Mouse (Mus musculus): ENCODE measurements around the gene Mrpl53.

DNA sequence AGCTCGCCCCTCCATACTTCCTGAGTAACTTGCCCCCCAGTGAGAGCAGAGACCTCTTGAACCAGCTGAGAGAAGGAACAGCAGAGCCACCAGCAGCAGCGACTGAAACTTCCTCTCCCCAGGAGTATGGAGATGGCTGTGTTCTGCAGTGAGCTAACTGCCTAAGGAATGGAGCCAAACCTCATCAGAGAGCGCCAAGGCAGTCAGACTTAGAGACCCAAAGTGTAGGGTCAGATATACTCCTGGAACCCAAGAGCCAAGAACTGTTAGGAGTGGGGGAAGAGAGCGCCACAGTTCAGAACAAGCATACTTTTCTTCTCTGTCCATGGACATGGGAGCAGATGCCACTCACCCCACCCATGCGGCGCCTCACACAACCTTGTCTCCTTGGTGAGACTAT lies 42.4 kb upstream of the Mrpl53 start:
- TF ChIP-seq POLR2A (IDR thresholded peaks at IDR 0.05; ENCODE audit: low read depth, low read length), result no peak
- TF ChIP-seq CTCF (conservative IDR thresholded peaks at IDR 0.05; ENCODE audit: insufficient read depth, insufficient read length, low read depth, low read length), result no peak

Data from kidney, adult 2 months (tissue).